Mouse (Mus musculus): Measurements from ENCODE around the gene Gas7.

The Gas7 gene

DNA sequence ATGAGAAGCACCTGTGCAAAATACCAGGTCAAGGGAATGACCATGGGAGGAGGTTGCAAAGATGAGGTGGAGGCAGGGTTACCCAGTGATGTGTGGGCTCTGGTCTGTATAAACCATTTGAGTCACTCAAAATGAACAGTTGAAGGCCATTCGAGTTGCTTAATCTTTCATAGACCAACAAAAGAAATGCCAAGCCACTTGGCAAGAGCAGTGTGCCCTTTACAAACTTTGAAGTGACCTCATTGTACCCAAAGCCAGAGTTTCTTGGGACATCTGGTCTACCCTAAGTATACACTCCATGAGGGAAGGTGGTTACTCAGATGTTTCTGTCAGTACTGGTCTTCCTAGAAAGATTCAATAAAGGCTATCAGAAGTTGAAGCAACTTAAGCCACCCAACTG is 80.5 kb downstream of the Gas7 start:
- no peak for DNase-seq (ENCODE audit: low read depth)

GRCm38 (mm10) chr11:67536413-67536812 is 81.2 kb downstream of the Gas7 start:
- no peak for DNase-seq (ENCODE audit: low read depth)

- no peak for DNase-seq (ENCODE audit: low read depth)
Observed at GRCm38 (mm10) chr11:67537353-67537752, 82.1 kb downstream of the Gas7 start.

DNA sequence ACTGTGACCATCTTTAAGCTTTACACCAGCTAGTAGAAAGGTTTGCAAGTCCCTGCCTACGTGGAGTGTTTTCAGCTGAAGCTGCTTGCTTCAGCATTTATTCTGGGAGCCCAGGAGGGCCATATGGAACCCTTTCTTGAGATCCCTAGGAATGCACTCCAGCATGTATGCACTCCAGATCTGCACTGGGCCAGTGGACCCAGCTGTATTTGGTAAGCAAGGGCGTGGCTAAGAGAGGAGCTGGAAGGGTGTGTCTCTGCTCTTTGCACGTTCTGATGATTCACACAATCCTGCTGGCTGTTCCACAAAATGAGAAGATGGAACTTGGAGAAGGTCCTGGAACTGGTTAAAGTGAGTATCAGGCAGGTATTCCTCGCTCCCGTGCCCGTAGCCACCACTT is 83.3 kb downstream of the Gas7 start:
- DNase-seq (ENCODE audit: low read depth) = no peak

- DNase-seq (ENCODE audit: low read depth) = no peak
Observed at GRCm38 (mm10) chr11:67544656-67545432, 89.6 kb downstream of the Gas7 start.

- no peak for DNase-seq (ENCODE audit: low read depth)
Observed at GRCm38 (mm10) chr11:67546582-67546981, 91.3 kb downstream of the Gas7 start.

DNA sequence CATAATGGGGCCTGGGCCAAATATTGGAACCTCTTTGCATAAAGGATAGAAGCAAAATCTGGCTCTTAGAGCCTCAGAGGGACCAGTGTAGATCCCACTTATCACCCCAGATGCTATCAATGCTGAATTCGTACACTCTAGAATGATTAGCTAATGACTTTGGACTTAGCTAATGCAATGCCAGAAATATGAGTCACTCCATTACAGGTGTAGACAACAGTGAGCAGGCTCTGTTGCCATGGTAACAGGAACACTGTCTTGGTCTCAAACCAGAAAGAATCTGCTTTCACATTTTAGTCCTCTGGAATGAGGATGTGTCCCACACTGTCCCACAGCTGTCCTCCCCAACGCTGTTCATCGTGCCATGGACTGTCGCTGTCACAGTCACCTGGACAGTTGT is 94.1 kb downstream of the Gas7 start:
- DNase-seq (ENCODE audit: low read depth) = no peak

- no peak for DNase-seq (ENCODE audit: low read depth)
Observed at GRCm38 (mm10) chr11:67549762-67550488, 94.7 kb downstream of the Gas7 start.

GRCm38 (mm10) chr11:67552400-67552799 is 97.2 kb downstream of the Gas7 start:
- no peak for DNase-seq (ENCODE audit: low read depth)

DNA sequence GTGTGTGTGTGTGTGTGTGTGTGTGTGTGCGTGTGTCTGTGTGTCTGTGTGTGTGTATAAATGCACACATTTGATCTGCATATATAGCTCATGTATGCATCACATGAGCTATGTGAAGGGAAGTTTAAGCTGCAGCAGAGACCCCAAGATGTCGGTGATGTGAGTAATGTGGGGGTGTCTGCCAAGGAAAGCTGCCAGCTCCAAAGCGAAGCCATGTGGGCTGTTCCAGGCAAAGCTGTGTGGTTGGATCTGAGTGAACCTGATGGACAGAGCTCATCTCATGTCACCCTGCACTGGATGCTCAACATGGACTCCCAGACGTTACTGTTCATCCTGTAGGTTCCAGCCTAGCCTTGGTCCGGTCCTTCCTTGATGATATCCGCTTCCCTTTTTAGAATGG is 99.0 kb downstream of the Gas7 start:
- DNase-seq (ENCODE audit: low read depth) = no peak

DNA sequence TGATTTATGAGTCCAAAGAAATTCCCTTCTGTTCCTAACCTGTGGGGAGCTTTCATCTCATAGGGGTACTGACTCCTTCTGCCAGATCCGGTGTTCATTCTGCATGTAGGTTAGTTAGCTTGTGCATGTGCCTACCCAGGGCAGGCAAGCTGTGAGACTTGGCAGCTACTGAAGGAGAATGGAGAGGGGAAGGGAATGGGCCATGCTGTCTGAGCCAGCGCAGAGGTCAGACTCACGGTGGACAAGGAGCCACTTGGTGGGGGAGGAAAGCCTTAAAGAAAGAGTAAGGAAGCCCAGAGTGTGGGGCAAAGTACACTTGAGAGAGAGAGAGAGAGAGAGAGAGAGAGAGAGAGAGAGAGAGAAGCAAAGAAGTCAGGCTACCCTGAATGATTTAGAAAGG is 101.1 kb downstream of the Gas7 start:
- DNase-seq (ENCODE audit: low read depth) = no peak

- no peak for DNase-seq (ENCODE audit: low read depth)
Observed at GRCm38 (mm10) chr11:67558772-67559448, 103.7 kb downstream of the Gas7 start.

DNA sequence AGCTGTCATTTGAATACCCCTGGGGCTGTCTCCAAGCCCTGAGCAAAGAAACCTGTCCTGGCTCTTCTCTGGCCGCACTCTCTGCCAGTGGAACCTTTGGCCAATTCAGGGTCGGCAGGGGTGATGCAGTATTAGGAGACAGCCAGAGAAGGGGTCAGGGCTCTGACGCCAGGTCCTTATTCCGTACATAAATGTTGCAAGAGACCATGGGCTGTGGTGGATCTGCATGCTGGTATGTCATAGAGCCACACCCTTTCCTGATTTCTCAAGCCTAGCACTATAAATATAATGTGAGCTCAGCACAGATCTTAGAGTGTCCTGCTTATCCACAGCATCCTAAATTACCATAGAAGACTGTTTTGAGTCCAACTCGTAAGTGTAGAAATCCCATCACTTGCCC is 104.3 kb downstream of the Gas7 start:
- DNase-seq (ENCODE audit: low read depth) = no peak

- DNase-seq (ENCODE audit: low read depth) = no peak
Observed at GRCm38 (mm10) chr11:67561631-67562030, 106.4 kb downstream of the Gas7 start.

DNA sequence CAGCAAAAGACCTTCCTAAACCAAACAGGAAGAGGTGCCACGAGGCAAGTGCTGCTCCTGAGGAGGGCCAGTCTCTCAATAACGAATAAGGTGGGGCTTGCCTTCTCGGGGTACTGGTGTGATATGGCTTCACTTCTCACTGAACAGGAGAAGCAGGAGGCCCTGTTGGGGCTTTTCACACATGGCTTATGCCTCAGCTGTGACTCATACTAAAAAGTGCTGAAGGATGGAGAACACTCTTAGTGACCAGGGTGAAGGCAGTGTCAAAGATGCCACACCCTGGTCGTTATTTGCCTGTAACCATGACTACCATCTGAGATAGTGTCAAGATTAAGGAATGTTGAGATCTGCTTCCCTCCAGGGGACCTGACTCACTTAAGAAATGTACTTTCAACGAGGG is 107.9 kb downstream of the Gas7 start:
- DNase-seq (ENCODE audit: low read depth) = no peak

DNA sequence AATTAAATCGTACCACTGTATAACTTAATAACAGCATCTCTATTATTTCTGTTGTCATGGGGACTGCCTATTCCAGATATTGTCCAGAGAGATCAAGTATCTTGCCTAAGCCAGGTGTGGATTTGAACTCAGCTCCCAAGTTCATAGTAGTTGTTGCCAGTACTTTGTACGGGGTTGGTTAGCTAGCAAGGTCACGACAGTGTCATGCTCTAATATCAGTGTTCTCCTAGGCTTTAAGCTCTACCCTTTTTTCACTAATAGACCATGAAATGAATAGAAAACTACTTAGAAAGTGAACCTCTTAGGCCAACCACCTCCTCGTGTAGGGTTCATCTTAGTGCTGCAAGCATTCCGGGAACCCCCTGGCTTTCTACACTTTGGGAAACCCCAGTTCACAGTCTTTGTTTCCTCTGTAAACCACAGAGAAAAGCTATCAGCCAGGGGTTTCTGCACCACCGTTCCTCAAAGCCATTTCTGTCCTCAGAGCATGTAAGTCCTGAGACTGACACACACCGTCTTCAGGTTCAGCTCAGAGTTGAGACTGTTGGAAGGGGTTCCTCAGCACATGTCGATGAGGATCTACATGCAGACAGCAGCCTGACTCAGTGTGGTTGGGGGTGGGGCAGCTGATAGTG is 108.9 kb downstream of the Gas7 start:
- DNase-seq (ENCODE audit: low read depth) = no peak

GRCm38 (mm10) chr11:67565512-67565911 is 110.3 kb downstream of the Gas7 start:
- DNase-seq (ENCODE audit: low read depth) = no peak

DNA sequence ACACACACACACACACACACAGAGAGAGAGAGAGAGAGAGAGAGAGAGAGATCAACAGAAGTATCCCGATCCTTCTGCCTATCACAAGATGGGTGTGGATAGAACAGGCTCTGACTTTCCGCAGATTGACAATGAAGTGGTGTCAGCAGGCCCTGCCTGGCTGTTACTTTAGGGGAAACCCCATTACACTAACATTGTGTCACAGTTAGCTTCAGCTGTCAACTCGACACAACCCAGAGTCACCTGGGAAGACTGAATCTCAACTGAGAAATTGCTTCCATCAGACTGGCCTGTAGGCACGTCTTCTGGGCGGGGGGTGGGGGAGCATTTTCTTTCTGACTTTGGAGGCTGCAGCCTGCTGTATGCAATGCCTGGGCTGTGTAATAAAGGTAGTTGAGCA is 111.5 kb downstream of the Gas7 start:
- DNase-seq (ENCODE audit: low read depth) = no peak

DNA sequence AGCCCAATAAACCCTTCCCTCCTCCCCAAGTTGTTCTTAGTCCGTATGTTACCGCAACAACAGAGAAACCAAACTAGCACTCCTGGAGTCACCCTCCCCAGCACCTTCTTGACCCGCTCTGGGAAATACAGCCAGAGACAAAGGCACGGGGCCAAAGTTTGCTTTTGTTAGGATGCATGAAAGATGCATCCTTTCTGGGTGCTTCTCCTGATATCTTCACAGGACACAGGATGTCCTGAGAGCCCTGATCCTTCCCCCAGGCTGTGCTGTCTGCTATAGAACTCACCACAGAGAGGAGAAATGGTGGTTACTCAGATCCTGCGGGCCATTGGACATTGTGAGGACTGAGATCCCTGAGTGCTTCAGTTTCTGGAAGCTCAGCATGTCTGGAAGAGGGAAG is 111.9 kb downstream of the Gas7 start:
- DNase-seq (ENCODE audit: low read depth) = no peak

DNA sequence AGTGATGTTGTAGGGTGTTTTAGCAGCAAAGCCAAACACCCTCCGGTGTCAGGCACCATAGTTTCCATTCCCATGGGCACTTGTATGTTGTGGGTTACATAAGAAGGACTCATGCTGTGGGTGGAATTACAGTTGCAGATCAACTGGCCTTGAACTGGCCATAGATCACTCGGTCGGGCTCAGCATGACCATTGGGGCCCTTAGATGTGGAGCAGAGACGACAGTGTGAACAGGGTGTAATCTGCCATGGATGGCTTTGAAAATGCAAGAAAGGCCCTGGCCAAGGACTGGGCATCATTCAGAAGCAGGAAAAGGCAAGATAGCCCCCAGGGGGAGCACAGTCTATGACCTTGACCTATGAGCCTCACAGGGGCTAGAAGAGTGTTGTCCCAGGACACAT is 112.8 kb downstream of the Gas7 start:
- no peak for DNase-seq (ENCODE audit: low read depth)

DNA sequence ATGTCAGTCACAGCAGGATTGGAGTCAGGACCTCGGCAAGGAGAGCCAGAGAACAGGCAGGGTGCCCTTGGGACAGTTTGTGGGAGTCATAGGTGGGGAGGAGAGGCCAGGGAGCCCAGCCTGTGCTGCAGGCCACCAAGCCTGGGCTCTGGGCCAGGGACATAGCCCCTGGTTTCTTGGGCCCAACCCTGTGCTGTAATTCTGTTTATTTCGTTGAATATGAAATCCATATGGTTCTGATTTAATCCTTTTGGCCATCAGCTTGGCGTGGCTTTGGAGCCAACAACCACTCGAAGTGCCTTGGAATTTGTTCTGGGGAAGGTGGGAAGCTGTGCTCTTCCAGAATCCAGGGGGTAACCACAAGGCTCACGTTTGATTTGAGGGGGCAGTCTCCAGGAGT is 113.6 kb downstream of the Gas7 start:
- no peak for DNase-seq (ENCODE audit: low read depth)

GRCm38 (mm10) chr11:67570947-67571346 is 115.7 kb downstream of the Gas7 start:
- DNase-seq (ENCODE audit: low read depth) = no peak

- DNase-seq (ENCODE audit: low read depth) = no peak
Observed at GRCm38 (mm10) chr11:67574344-67574743, 119.1 kb downstream of the Gas7 start.
